Mouse (Mus musculus): ENCODE measurements at regions not wholly inside any gene's neighbourhood (a gene's known extent, or its start where the extent isn't known, plus 50 kb on each side); places are given as distances from the start of the nearest gene placed in this dataset.

- DNase-seq (ENCODE audit: low spot score), result no peak
Observed at GRCm38 (mm10) chr4:54170202-54170931, 344.5 kb downstream of the Tmem38b start.

GRCm38 (mm10) chr4:54184213-54184612, 358.4 kb downstream of the Tmem38b start:
- DNase-seq (ENCODE audit: low spot score), result no peak

DNA sequence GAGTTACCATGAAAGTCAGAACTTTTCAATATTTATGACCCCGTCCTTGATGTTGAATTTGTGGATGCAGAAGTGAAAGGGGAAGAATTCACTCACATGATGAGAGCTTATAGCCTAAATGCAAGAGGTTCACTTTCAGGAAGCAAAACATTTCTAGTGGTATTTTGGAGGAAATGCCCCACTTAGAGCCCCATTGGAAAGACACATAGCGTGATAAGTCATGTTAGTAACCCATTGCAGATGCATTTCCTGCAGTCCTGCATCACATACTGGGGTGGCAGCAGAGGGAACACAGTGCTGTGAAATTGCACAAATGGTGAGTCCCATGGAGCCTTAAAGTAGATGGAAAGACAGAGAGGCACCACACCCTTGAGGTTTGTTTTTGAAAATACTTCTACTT, 369.9 kb downstream of the Tmem38b start:
- no peak for DNase-seq (ENCODE audit: low spot score)

- peak; percentile 41 for DNase-seq (ENCODE audit: low spot score)
Observed at GRCm38 (mm10) chr4:54202440-54202839, 376.6 kb downstream of the Tmem38b start.

DNA sequence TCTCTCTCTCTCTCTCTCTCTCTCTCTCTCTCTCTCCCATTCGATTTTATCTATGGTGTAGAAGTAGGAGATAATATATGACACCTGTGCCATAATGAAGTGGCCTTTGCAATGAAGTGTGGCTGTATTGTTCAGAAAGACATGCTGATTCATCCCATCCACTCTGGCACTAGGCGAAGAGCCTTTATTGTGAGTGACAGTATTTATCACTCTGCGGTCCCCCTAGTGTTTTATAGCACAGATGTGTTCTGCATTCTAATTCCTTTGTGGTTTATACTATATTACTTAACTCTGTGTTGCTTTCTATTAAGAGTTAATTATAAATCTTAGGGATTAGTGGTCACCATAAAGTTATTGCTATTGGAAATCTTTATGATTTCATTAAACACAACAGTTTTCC, 398.7 kb downstream of the Tmem38b start:
- DNase-seq (ENCODE audit: low spot score), result no peak
